Mouse (Mus musculus): ENCODE data around the gene Sh3tc1.

DNA sequence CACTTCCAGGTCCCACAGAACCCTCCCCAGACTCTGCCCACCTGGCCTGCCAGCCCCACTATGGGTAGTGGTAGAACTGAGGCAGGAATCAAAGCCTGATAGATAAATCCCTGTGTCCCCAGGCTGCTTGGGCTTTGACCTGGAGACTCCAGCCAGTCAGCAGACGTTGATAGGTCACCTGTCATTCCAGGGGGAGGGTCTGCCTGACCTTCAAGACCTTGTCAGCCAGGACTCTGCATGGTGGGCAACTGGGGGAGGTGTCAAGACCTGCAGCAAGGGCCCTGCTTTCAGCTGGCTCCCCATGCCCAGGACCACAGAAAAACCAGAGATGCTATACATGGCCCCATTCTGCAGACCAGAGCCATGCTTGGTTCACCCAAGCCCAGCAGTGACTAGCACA is 67.2 kb downstream of the Sh3tc1 start:
- TF ChIP-seq POLR2A (IDR thresholded peaks at IDR 0.05; ENCODE audit: extremely low read depth, insufficient read depth, low read length): no peak
- TF ChIP-seq CTCF (IDR thresholded peaks at IDR 0.05; ENCODE audit: extremely low read depth, insufficient read depth, low read length): no peak
